Mouse (Mus musculus) liver, adult 2 months (tissue): ENCODE measurements around the gene Rpia. TPM values are rescaled to one million over a fixed set of nuclear protein-coding genes. Genes with fewer than 3 reads are reported as not detected.

ENCODE experiments used
- DNase-seq: peaks from one replicate; pipeline ENCODE4 v3.0.0-alpha.2; 2011; ENCODE audit warnings: low read depth, low spot score; ENCODE audit errors: extremely low read depth
- H3K27ac ChIP-seq: fragments of 200-500 bp; replicated peaks from 2 replicates; pipeline ENCODE4 v1.5.1; 2012; ENCODE audit warnings: low read depth, mild to moderate bottlenecking, control low read depth, inconsistent platforms, low read length; ENCODE audit not compliant: insufficient read depth
- H3K27me3 ChIP-seq: fragments of 200-500 bp; 2 replicates; pipeline ENCODE4 v1.6.1; 2012; ENCODE audit warnings: mild to moderate bottlenecking, moderate library complexity, low read length, inconsistent platforms; ENCODE audit not compliant: control insufficient read depth, insufficient read depth
- H3K36me3 ChIP-seq: fragments of 200-500 bp; 2 replicates; pipeline ENCODE4 v1.6.1; 2012; ENCODE audit warnings: low read length, inconsistent platforms; ENCODE audit not compliant: control insufficient read depth, insufficient read depth
- H3K4me1 ChIP-seq: fragments of 200-500 bp; 2 replicates; pipeline ENCODE4 v1.6.1; 2011; ENCODE audit warnings: low read length; ENCODE audit not compliant: control insufficient read depth, insufficient read depth
- H3K4me3 ChIP-seq: fragments of 200-500 bp; 2 replicates; pipeline ENCODE4 v1.5.1; 2011; ENCODE audit warnings: low read depth, mild to moderate bottlenecking, control low read depth, low read length, moderate library complexity; ENCODE audit not compliant: insufficient read depth
- H3K79me2 ChIP-seq: fragments of 200-500 bp; 2 replicates; pipeline ENCODE4 v1.6.1; 2012; ENCODE audit warnings: inconsistent platforms, mild to moderate bottlenecking, low read length, moderate library complexity; ENCODE audit not compliant: control insufficient read depth, insufficient read depth
- H3K9ac ChIP-seq: fragments of 200-500 bp; 2 replicates; pipeline ENCODE4 v1.6.1; 2012; ENCODE audit warnings: low read depth, mild to moderate bottlenecking, control low read depth, inconsistent platforms, low read length
- CTCF ChIP-seq: fragments of 200-500 bp; IDR thresholded peaks from 2 replicates; pipeline ENCODE4 v1.5.1; 2011; ENCODE audit warnings: low read depth, low read length, control low read depth
- POLR2A ChIP-seq: fragments of 200-500 bp; IDR thresholded peaks from 2 replicates; pipeline ENCODE4 v1.6.1; 2011; ENCODE audit warnings: low read length, control low read depth; ENCODE audit not compliant: insufficient read depth; ENCODE audit errors: extremely low read depth
- WGBS: fragments of 180-500 bp; shearing (Covaris S2); methylation state at CpG from one replicate; pipeline ENCODE4 v1.1.7; 2018; 5-methylcytosine and 5-hydroxymethylcytosine counted together
- polyA plus RNA-seq: library from polyadenylated mRNA; depleted of rRNA; stranded (reverse); fragments of >200 nt; gene quantifications from 2 replicates; pipeline ENCODE4 v1.2.3, GENCODE M21; 2012
- total RNA-seq: library from RNA; depleted of rRNA; stranded (reverse); fragments of >200 nt; gene quantifications from 2 replicates; pipeline ENCODE4 v1.2.3, GENCODE M21; 2014

The Rpia gene
- total and polyA plus RNA-seq, 2 experiments: 2.0 to 3.0 TPM

DNA sequence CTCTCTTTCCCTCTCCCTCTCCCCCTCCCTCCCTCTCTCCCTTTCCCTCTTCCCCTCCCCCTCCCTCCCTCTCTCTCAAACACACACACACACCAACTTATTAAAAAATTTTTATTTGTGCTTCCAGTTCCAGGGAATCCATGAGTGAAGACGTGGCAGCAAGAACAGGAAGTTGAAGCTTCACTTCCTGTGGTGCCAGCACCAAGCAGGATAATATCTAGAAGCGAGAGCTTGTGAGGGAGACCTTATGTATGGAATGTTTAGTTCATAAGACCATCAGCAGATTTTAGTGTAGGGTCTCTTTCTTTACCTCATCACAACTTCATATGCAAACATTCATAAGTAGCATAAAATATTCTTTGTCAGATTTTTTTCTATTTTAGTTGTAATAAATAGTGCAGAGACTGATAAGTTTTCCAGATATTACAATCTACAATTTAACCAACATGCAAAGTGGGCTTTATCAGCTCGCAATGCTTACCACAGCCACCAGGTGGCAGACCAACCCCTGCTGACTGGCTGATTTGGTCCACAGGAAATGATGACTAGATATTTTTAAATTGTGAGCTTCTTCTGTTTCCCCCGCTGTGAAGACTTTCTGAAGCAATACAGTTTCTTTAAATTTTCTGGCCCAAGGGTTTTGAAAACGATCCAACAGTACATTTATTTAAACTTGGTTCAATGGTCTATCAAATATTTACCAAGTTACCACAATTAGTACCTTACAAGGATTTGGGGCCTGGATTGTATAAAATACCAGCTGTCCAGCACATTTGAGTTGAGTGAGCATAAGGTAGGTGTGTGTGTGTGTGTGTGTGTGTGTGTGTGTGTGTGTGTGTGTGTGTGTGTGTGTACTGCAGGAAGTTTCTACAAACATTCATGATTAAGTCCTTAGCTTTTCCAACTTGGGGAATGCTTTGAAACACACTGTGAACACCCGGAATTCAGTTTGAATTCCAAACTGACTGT is 19.8 kb upstream of the Rpia start:
- Histone ChIP-seq H3K27ac (no peak overlapping the region), H3K4me1 (peaks cover 5% of the 10 kb centered on the region), H3K9ac (no peak overlapping the region), H3K4me3 (no peak overlapping the region), H3K27me3 (no peaks in the 10 kb centered on the region), H3K36me3 (no peaks in the 10 kb centered on the region), H3K79me2 (no peaks in the 10 kb centered on the region)
- DNase-seq: peak; percentile 39
- TF ChIP-seq CTCF (peak; percentile 89), POLR2A (no peak)
- 24% methylated on average over 6 of the region's 6 CpGs for WGBS

GRCm38 (mm10) chr6:70810524-70810923 is 18.5 kb upstream of the Rpia start:
- Histone ChIP-seq H3K9ac (no peak overlapping the region), H3K27ac (no peak overlapping the region)

GRCm38 (mm10) chr6:70806514-70806912 is 14.5 kb upstream of the Rpia start:
- WGBS: 72% methylated on average over 1 of the region's 1 CpGs
- TF ChIP-seq CTCF (no peak), POLR2A (no peak)

More at GRCm38 (mm10) chr6:70810524-70810923, 18.5 kb upstream of the Rpia start:
- WGBS: 100% methylated on average over 1 of the region's 1 CpGs
- Histone ChIP-seq H3K36me3 (no peaks in the 10 kb centered on the region), H3K4me1 (peaks cover 8% of the 10 kb centered on the region), H3K27me3 (no peaks in the 10 kb centered on the region), H3K79me2 (no peaks in the 10 kb centered on the region), H3K4me3 (no peak overlapping the region)
- TF ChIP-seq CTCF: no peak
- TF ChIP-seq POLR2A: no peak
- no peak for DNase-seq

GRCm38 (mm10) chr6:70805820-70806513 is 13.9 kb upstream of the Rpia start:
- Histone ChIP-seq H3K36me3 (no peaks in the 10 kb centered on the region), H3K4me3 (no peak overlapping the region), H3K9ac (peak overlapping the region; percentile 62; the same call in 1 of the 2 replicates), H3K27ac (no peak overlapping the region), H3K27me3 (no peaks in the 10 kb centered on the region), H3K79me2 (no peaks in the 10 kb centered on the region), H3K4me1 (peaks cover 3% of the 10 kb centered on the region)
- 21% methylated on average over 13 of the region's 13 CpGs for WGBS
- peak; percentile 54 for DNase-seq
- TF ChIP-seq CTCF: no peak
- TF ChIP-seq POLR2A: no peak

More at GRCm38 (mm10) chr6:70806514-70806912, 14.5 kb upstream of the Rpia start:
- Histone ChIP-seq H3K4me1 (peaks cover 3% of the 10 kb centered on the region), H3K79me2 (no peaks in the 10 kb centered on the region), H3K27ac (no peak overlapping the region), H3K36me3 (no peaks in the 10 kb centered on the region), H3K4me3 (no peak overlapping the region), H3K9ac (no peak overlapping the region), H3K27me3 (no peaks in the 10 kb centered on the region)
- DNase-seq: no peak

DNA sequence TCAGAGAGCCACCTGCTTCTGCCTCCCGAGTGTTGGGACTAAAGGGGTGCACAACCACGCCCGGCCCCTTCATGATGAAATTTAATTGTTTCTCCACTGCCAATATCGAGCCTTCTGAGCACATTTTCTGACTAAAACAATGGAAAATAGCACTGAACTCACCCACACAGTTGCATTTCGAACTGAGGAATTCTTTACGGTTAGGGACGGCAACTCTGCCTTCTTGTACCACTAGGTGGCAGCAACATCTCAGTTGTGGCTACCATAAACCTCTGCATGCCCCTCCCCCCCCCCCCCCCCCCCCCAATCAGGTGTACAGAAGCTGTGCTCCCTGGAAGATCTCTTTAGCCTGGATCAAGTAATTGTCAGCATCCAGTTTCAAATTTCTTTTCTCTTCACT is 13.2 kb upstream of the Rpia start:
- Histone ChIP-seq H3K27me3 (no peaks in the 10 kb centered on the region), H3K9ac (no peak overlapping the region), H3K36me3 (no peaks in the 10 kb centered on the region), H3K4me3 (no peak overlapping the region), H3K27ac (no peak overlapping the region), H3K79me2 (no peaks in the 10 kb centered on the region), H3K4me1 (peaks cover 3% of the 10 kb centered on the region)
- TF ChIP-seq POLR2A (no peak), CTCF (peak; percentile 64)
- peak; percentile 42 for DNase-seq
- WGBS: 12% methylated on average over 7 of the region's 7 CpGs
